Comparison of ENCODE assay signal across 11 mouse cellular contexts in genomic region chr11:96766555-96766954, GRCm38 (mm10). TPM values are rescaled to one million over a fixed set of nuclear protein-coding genes. Genes with fewer than 3 reads are reported as not detected.
DNase-seq lines count a peak whose midpoint lies in the region; ATAC-seq and TF ChIP-seq lines count a peak whose summit lies in the region.
"Had no signal": no experiment of that assay in that cellular context is flagged by ENCODE, and none has a peak within 500 bp of the region (broad histone marks: within the 10 kb centered on the region; RNA-seq: fewer than 3 reads in every experiment).

No protein-coding gene starts in this region.

- H3K9me3 ChIP-seq in forebrain, embryonic 15.5 days = no peaks in the 10 kb centered on the region
- no peaks in the 10 kb centered on the region for H3K9me3 ChIP-seq in midbrain, postnatal 0 days (ENCODE audit: low read length)

- no peaks in the 10 kb centered on the region for H3K27me3 ChIP-seq in Patski
- no peaks in the 10 kb centered on the region for H3K27me3 ChIP-seq in forebrain, embryonic 15.5 days
- H3K27me3 ChIP-seq in midbrain, postnatal 0 days (ENCODE audit: insufficient read depth, low read length) = no peaks in the 10 kb centered on the region

- no peak overlapping the region for H3K9ac ChIP-seq in forebrain, embryonic 15.5 days (replicated peaks)
- H3K9ac ChIP-seq in midbrain, postnatal 0 days (replicated peaks; ENCODE audit: low read length, poor library complexity, severe bottlenecking) = no peak overlapping the region
- H3K9ac ChIP-seq: lung, embryonic 14.5 days had no signal

- no peak overlapping the region for H3K4me3 ChIP-seq in left cerebral cortex, adult 2 months
- no peak overlapping the region for H3K4me3 ChIP-seq in forebrain, embryonic 15.5 days
- no peak overlapping the region for H3K4me3 ChIP-seq in midbrain, postnatal 0 days (ENCODE audit: low read depth, low read length)

- peak in 1 of 2 experiments; percentile 43 for DNase-seq in left cerebral cortex, adult 2 months (ENCODE audit: extremely low spot score in 1 of 2, low spot score in 2 of 2)
- DNase-seq in left cerebral cortex, adult 9 months (ENCODE audit: low spot score in 2 of 2) = no peak
- no peak for DNase-seq in Patski (ENCODE audit: low read depth, low spot score)
- DNase-seq in midbrain, postnatal 0 days (ENCODE audit: low spot score) = no peak
- DNase-seq in cerebellum, adult 9-11 months = no peak
- DNase-seq in heart, postnatal 25 days (ENCODE audit: low spot score) = no peak
- DNase-seq: heart, postnatal 14 days; right cerebral cortex, postnatal 14 days had no signal

- intact Hi-C loops in left cerebral cortex, adult 2 months (cut with DNase I) = no loop called here
- intact Hi-C loops in heart, postnatal 25 days (cut with DNase I) = no loop called here

- 69% methylated on average over 12 of the region's 12 CpGs for WGBS in forebrain, embryonic 15.5 days
- 59% methylated on average over 12 of the region's 12 CpGs for WGBS in midbrain, postnatal 0 days

- H3K27ac ChIP-seq in left cerebral cortex, adult 2 months = peak overlapping the region; percentile 60
- peak overlapping the region; percentile 51 for H3K27ac ChIP-seq in forebrain, embryonic 15.5 days (replicated peaks)
- peak overlapping the region; percentile 8; the same call in 1 of the 2 replicates for H3K27ac ChIP-seq in midbrain, postnatal 0 days (ENCODE audit: low read depth, low read length)

- peak; percentile 84 for ATAC-seq in Patski
- ATAC-seq in forebrain, embryonic 15.5 days (replicated peaks) = no peak
- no peak for ATAC-seq in midbrain, postnatal 0 days (ENCODE audit: low FRiP score)
- ATAC-seq in inflammation-experienced regulatory T-cells, adult 6 months = no peak

- in situ Hi-C loops in Patski (cut with MboI; ENCODE audit: low pct_unique_long_range_greater_than_20kb) = no loop called here

- POLR2A ChIA-PET in Patski (lab: Charles Lee) = interaction anchor here (0.6 to 0.8 kb wide), 2 partner anchors 17 to 39 kb away, joined by 3 read pairs; no protein-coding TSS in a partner anchor

- peaks cover 24% of the 10 kb centered on the region for H3K4me1 ChIP-seq in forebrain, embryonic 15.5 days
- H3K4me1 ChIP-seq in midbrain, postnatal 0 days (ENCODE audit: insufficient read depth, low read length) = peaks cover 3% of the 10 kb centered on the region; the same call in 1 of the 2 replicates

- CTCF ChIA-PET in Patski (lab: Charles Lee) = interaction anchor here (1.0 to 3.9 kb wide), 5 partner anchors 10 to 96 kb away, joined by 3 to 15 read pairs (median 4); partner anchors contain the start of gene Snx11

- H3K4me2 ChIP-seq in forebrain, embryonic 15.5 days (replicated peaks) = no peak overlapping the region
- no peak overlapping the region for H3K4me2 ChIP-seq in midbrain, postnatal 0 days (ENCODE audit: low read depth, low read length, poor library complexity, severe bottlenecking)
- H3K4me2 ChIP-seq: lung, embryonic 14.5 days had no signal

- H3K36me3 ChIP-seq in forebrain, embryonic 15.5 days = peaks cover 33% of the 10 kb centered on the region
- H3K36me3 ChIP-seq in midbrain, postnatal 0 days (ENCODE audit: insufficient read depth, low read length) = peaks cover 35% of the 10 kb centered on the region

- no peak for TF ChIP-seq CTCF in left cerebral cortex, adult 2 months (IDR thresholded peaks at IDR 0.05)
- TF ChIP-seq CTCF in Patski (IDR thresholded peaks at IDR 0.05) = no peak
- TF ChIP-seq CTCF in midbrain, postnatal 0 days (IDR thresholded peaks at IDR 0.05) = no peak

RNA-seq across cellular contexts. Expression of gene Snx11, which starts 10.8 kb away (rescaled TPM):
- 10 to 100 TPM; 49.7 to 52.2 TPM for total RNA-seq in left cerebral cortex, adult 2 months (2021)
- 23.6 TPM for polyA plus RNA-seq in Patski (2021)
- 45.4 and 45.8 TPM in 2 replicates for polyA plus RNA-seq in forebrain, embryonic 15.5 days (2015; fragmentation: Nextera tagmentation; extraction: Ambion mirVana)
- total RNA-seq in midbrain, postnatal 0 days (2014; rRNA removed) = 61.6 and 61.9 TPM in 2 replicates
- polyA plus RNA-seq in midbrain, postnatal 0 days (2015; fragmentation: Nextera tagmentation; extraction: Ambion mirVana) = 36.6 and 38.9 TPM in 2 replicates
- 10 to 100 TPM; 21.7 to 24.6 (median 23.0) TPM for polyA plus RNA-seq in inflammation-experienced regulatory T-cells, adult 6 months (2017; shearing (Covaris generic))
- total RNA-seq in heart, postnatal 25 days (2021) = 10 to 100 TPM; 12.1 to 13.4 TPM

RNA-seq across cellular contexts. Expression of gene Cbx1, which starts 22.4 kb away (rescaled TPM):
- 10 to 100 TPM; 45.5 to 46.5 TPM for total RNA-seq in left cerebral cortex, adult 2 months (2021)
- 111 TPM for polyA plus RNA-seq in Patski (2021)
- 102 and 108 TPM in 2 replicates for polyA plus RNA-seq in forebrain, embryonic 15.5 days (2015; fragmentation: Nextera tagmentation; extraction: Ambion mirVana)
- total RNA-seq in midbrain, postnatal 0 days (2014; rRNA removed) = 29.0 and 38.1 TPM in 2 replicates
- 47.6 and 53.2 TPM in 2 replicates for polyA plus RNA-seq in midbrain, postnatal 0 days (2015; fragmentation: Nextera tagmentation; extraction: Ambion mirVana)
- 10 to 100 TPM; 52.0 to 73.0 (median 54.7) TPM for polyA plus RNA-seq in inflammation-experienced regulatory T-cells, adult 6 months (2017; shearing (Covaris generic))
- 10 to 100 TPM; 36.6 to 39.0 TPM for total RNA-seq in heart, postnatal 25 days (2021)

Comparison
In these comparisons a context has a peak if more than half of its experiments do, and no peak if none do; other contexts are left out.
1. H3K27ac ChIP-seq: peak in every context shown above with its lines; median percentile 60 in left cerebral cortex, adult 2 months; 51 in forebrain, embryonic 15.5 days; 8 in midbrain, postnatal 0 days.